Mouse (Mus musculus) erythroblast, embryonic 14.5 days (primary cell): Measurements from ENCODE around the gene Kcnab2. TPM values are rescaled to one million over a fixed set of nuclear protein-coding genes. Genes with fewer than 3 reads are reported as not detected.

Experiments used
- H3K27me3 ChIP-seq: 2 replicates; pipeline ENCODE4 v1.6.1; 2012; ENCODE audit warnings: inconsistent platforms; ENCODE audit not compliant: control insufficient read depth
- H3K36me3 ChIP-seq: 2 replicates; pipeline ENCODE4 v1.6.1; 2012; ENCODE audit warnings: mild to moderate bottlenecking, inconsistent platforms; ENCODE audit not compliant: control insufficient read depth
- H3K4me1 ChIP-seq: 2 replicates; pipeline ENCODE4 v1.6.1; 2012; ENCODE audit warnings: inconsistent platforms; ENCODE audit not compliant: control insufficient read depth
- H3K4me3 ChIP-seq: replicated peaks from 2 replicates; pipeline ENCODE3; 2012; ENCODE audit warnings: moderate library complexity, mild to moderate bottlenecking, inconsistent platforms
- H3K9me3 ChIP-seq: 2 replicates; pipeline ENCODE4 v1.6.1; 2012; ENCODE audit warnings: low read length, inconsistent platforms, mixed read lengths; ENCODE audit not compliant: control insufficient read depth
- GATA1 ChIP-seq: IDR thresholded peaks from 2 replicates; pipeline ENCODE4 v1.6.1; 2012; ENCODE audit warnings: low read length, inconsistent platforms, mixed read lengths
- TAL1 ChIP-seq: IDR thresholded peaks from 3 replicates; pipeline ENCODE4 v1.6.1; 2012; ENCODE audit warnings: low read length, inconsistent platforms, mixed read lengths
- polyA plus RNA-seq: library from polyadenylated mRNA; stranded (reverse); fragments of >175 nt; gene quantifications from 2 replicates; pipeline ENCODE4 v1.2.3, GENCODE M21; 2012

The Kcnab2 gene
- polyA plus RNA-seq, 1 experiment, result 0.19 TPM

GRCm38 (mm10) chr4:152440882-152441281 lies 36.8 kb downstream of the Kcnab2 start:
- H3K36me3 ChIP-seq, result no peaks in the 10 kb centered on the region
- H3K4me1 ChIP-seq, result no peaks in the 10 kb centered on the region; the same call in 1 of the 2 replicates
- H3K4me3 ChIP-seq, result no peak overlapping the region
- no peak for TF ChIP-seq TAL1
- no peak for TF ChIP-seq GATA1
- no peaks in the 10 kb centered on the region for H3K9me3 ChIP-seq
- H3K27me3 ChIP-seq, result no peaks in the 10 kb centered on the region

GRCm38 (mm10) chr4:152435255-152435654 lies 42.4 kb downstream of the Kcnab2 start:
- no peak for TF ChIP-seq TAL1
- no peak for TF ChIP-seq GATA1
- Histone ChIP-seq H3K4me1 (no peaks in the 10 kb centered on the region), H3K9me3 (no peaks in the 10 kb centered on the region)

GRCm38 (mm10) chr4:152434836-152435235 lies 42.8 kb downstream of the Kcnab2 start:
- no peak overlapping the region for H3K4me3 ChIP-seq
- no peak for TF ChIP-seq GATA1
- TF ChIP-seq TAL1, result no peak
- no peaks in the 10 kb centered on the region for H3K36me3 ChIP-seq
- no peaks in the 10 kb centered on the region for H3K4me1 ChIP-seq
- H3K27me3 ChIP-seq, result no peaks in the 10 kb centered on the region
- H3K9me3 ChIP-seq, result no peaks in the 10 kb centered on the region

More at GRCm38 (mm10) chr4:152435255-152435654, 42.4 kb downstream of the Kcnab2 start:
- Histone ChIP-seq H3K4me3 (no peak overlapping the region), H3K27me3 (no peaks in the 10 kb centered on the region), H3K36me3 (no peaks in the 10 kb centered on the region)

GRCm38 (mm10) chr4:152432308-152432707 lies 45.4 kb downstream of the Kcnab2 start:
- no peaks in the 10 kb centered on the region; the same call in 1 of the 2 replicates for H3K4me1 ChIP-seq
- no peaks in the 10 kb centered on the region for H3K27me3 ChIP-seq
- no peaks in the 10 kb centered on the region for H3K9me3 ChIP-seq
- no peak overlapping the region for H3K4me3 ChIP-seq
- no peaks in the 10 kb centered on the region for H3K36me3 ChIP-seq
- TF ChIP-seq TAL1 (no peak), GATA1 (no peak)

GRCm38 (mm10) chr4:152428259-152428658 lies 49.4 kb downstream of the Kcnab2 start:
- no peaks in the 10 kb centered on the region for H3K36me3 ChIP-seq
- H3K4me3 ChIP-seq, result no peak overlapping the region
- H3K27me3 ChIP-seq, result no peaks in the 10 kb centered on the region
- no peak for TF ChIP-seq TAL1
- TF ChIP-seq GATA1, result no peak
- H3K4me1 ChIP-seq, result no peaks in the 10 kb centered on the region; the same call in 1 of the 2 replicates
- no peaks in the 10 kb centered on the region for H3K9me3 ChIP-seq

- H3K4me1 ChIP-seq, result no peaks in the 10 kb centered on the region; the same call in 1 of the 2 replicates
- no peaks in the 10 kb centered on the region for H3K9me3 ChIP-seq
- H3K36me3 ChIP-seq, result no peaks in the 10 kb centered on the region
- H3K4me3 ChIP-seq, result no peak overlapping the region
- TF ChIP-seq GATA1, result no peak
- TF ChIP-seq TAL1, result no peak
- no peaks in the 10 kb centered on the region for H3K27me3 ChIP-seq
Measured at GRCm38 (mm10) chr4:152424922-152425321, 52.7 kb downstream of the Kcnab2 start.

- Histone ChIP-seq H3K27me3 (no peaks in the 10 kb centered on the region), H3K4me3 (no peak overlapping the region), H3K36me3 (no peaks in the 10 kb centered on the region), H3K9me3 (no peaks in the 10 kb centered on the region), H3K4me1 (no peaks in the 10 kb centered on the region; the same call in 1 of the 2 replicates)
- TF ChIP-seq GATA1 (no peak), TAL1 (no peak)
Measured at GRCm38 (mm10) chr4:152424341-152424740, 53.3 kb downstream of the Kcnab2 start.

- Histone ChIP-seq H3K36me3 (no peaks in the 10 kb centered on the region), H3K9me3 (no peaks in the 10 kb centered on the region), H3K4me3 (no peak overlapping the region), H3K4me1 (no peaks in the 10 kb centered on the region; the same call in 1 of the 2 replicates), H3K27me3 (no peaks in the 10 kb centered on the region)
- TF ChIP-seq TAL1, result no peak
- no peak for TF ChIP-seq GATA1
Measured at GRCm38 (mm10) chr4:152423576-152423975, 54.1 kb downstream of the Kcnab2 start.

- Histone ChIP-seq H3K27me3 (no peaks in the 10 kb centered on the region), H3K4me1 (no peaks in the 10 kb centered on the region), H3K9me3 (no peaks in the 10 kb centered on the region), H3K4me3 (no peak overlapping the region), H3K36me3 (no peaks in the 10 kb centered on the region)
- TF ChIP-seq TAL1 (no peak), GATA1 (no peak)
Measured at GRCm38 (mm10) chr4:152418229-152419060, 59.2 kb downstream of the Kcnab2 start.
